Mouse (Mus musculus) C2C12 (cell line): ENCODE results near the gene Slc4a5. TPM values are rescaled to one million over a fixed set of nuclear protein-coding genes. Genes with fewer than 3 reads are reported as not detected.

Source experiments
- H3K27me3 ChIP-seq: one replicate; pipeline ENCODE4 v1.6.1; 2011; ENCODE audit not compliant: control insufficient read depth, insufficient read depth, insufficient read length
- H3K36me3 ChIP-seq: one replicate; pipeline ENCODE4 v1.6.1; 2011; ENCODE audit not compliant: control insufficient read depth, insufficient read depth
- H3K4me3 ChIP-seq: one replicate; pipeline ENCODE4 v1.5.1; 2011; ENCODE audit warnings: mild to moderate bottlenecking, control low read depth; ENCODE audit not compliant: poor library complexity, insufficient read depth, severe bottlenecking
- H3K79me2 ChIP-seq: one replicate; pipeline ENCODE4 v1.6.1; 2011; ENCODE audit not compliant: control insufficient read depth, insufficient read depth
- H3K79me3 ChIP-seq: one replicate; pipeline ENCODE4 v1.6.1; 2011; ENCODE audit warnings: low read depth, control low read depth
- H3ac ChIP-seq: one replicate; pipeline ENCODE3; 2011; ENCODE audit warnings: low read depth; ENCODE audit not compliant: control insufficient read depth, insufficient read length
- CEBPB ChIP-seq: IDR thresholded peaks from one replicate; pipeline ENCODE4 v1.6.1; 2011; ENCODE audit warnings: low read depth, mild to moderate bottlenecking, control low read depth, moderate library complexity
- CTCF ChIP-seq: IDR thresholded peaks from one replicate; pipeline ENCODE4 v1.5.1; 2011; ENCODE audit not compliant: control insufficient read depth, insufficient read depth, insufficient read length
- FOSL1 ChIP-seq: IDR thresholded peaks from one replicate; pipeline ENCODE4 v1.8.0; 2011; ENCODE audit warnings: mild to moderate bottlenecking, low read length; ENCODE audit not compliant: poor library complexity, insufficient read depth, severe bottlenecking
- MAX ChIP-seq: IDR thresholded peaks from one replicate; pipeline ENCODE4 v1.6.1; 2011; ENCODE audit warnings: mild to moderate bottlenecking, control low read depth
- MYOD1 ChIP-seq: IDR thresholded peaks from one replicate; pipeline ENCODE4 v1.6.1; 2011; ENCODE audit warnings: low read depth; ENCODE audit not compliant: control insufficient read depth, insufficient read length
- MYOG ChIP-seq: IDR thresholded peaks from one replicate; pipeline ENCODE4 v1.6.1; 2011; ENCODE audit not compliant: control insufficient read depth, insufficient read length; ENCODE audit errors: extremely low read depth
- USF1 ChIP-seq: IDR thresholded peaks from one replicate; pipeline ENCODE4 v1.6.1; 2011; ENCODE audit warnings: low read depth, mild to moderate bottlenecking, control low read depth, moderate library complexity
- polyA plus RNA-seq: library from polyadenylated mRNA; unstranded; fragments of >200 nt; fragmentation: generic; extraction: Trizol; gene quantifications from one replicate; pipeline ENCODE4 v1.2.1, GENCODE M21; 2012; ENCODE audit warnings: missing spikeins

The Slc4a5 gene
- polyA plus RNA-seq, 1 experiment: 0.04 TPM

GRCm38 (mm10) chr6:83197345-83198004 lies 22.2 kb upstream of the Slc4a5 start:
- Histone ChIP-seq H3K79me3 (no peaks in the 10 kb centered on the region), H3K79me2 (no peaks in the 10 kb centered on the region), H3K36me3 (peaks cover 20% of the 10 kb centered on the region), H3K4me3 (no peak overlapping the region), H3K27me3 (no peaks in the 10 kb centered on the region), H3ac (no peak overlapping the region)
- TF ChIP-seq USF1 (no peak), FOSL1 (no peak), MYOD1 (no peak), CTCF (no peak), MAX (no peak), MYOG (no peak), CEBPB (no peak)

- H3K79me3 ChIP-seq: no peaks in the 10 kb centered on the region
- H3K36me3 ChIP-seq: no peaks in the 10 kb centered on the region
- no peak overlapping the region for H3K4me3 ChIP-seq
- H3K79me2 ChIP-seq: no peaks in the 10 kb centered on the region
- TF ChIP-seq CEBPB: no peak
- TF ChIP-seq USF1: no peak
- no peak for TF ChIP-seq CTCF
- no peak for TF ChIP-seq MYOD1
- TF ChIP-seq FOSL1: no peak
- TF ChIP-seq MAX: no peak
- no peak for TF ChIP-seq MYOG
- peaks cover 12% of the 10 kb centered on the region for H3K27me3 ChIP-seq
- H3ac ChIP-seq: no peak overlapping the region
Observed at GRCm38 (mm10) chr6:83203320-83203719, 16.3 kb upstream of the Slc4a5 start.

- no peak overlapping the region for H3K4me3 ChIP-seq
- H3K79me3 ChIP-seq: no peaks in the 10 kb centered on the region
- no peak for TF ChIP-seq MYOD1
- no peak for TF ChIP-seq CEBPB
- no peak for TF ChIP-seq USF1
- H3K36me3 ChIP-seq: no peaks in the 10 kb centered on the region
- no peak overlapping the region for H3ac ChIP-seq
- no peaks in the 10 kb centered on the region for H3K79me2 ChIP-seq
- H3K27me3 ChIP-seq: peaks cover 31% of the 10 kb centered on the region
Observed at GRCm38 (mm10) chr6:83205851-83206250, 13.8 kb upstream of the Slc4a5 start.

- Histone ChIP-seq H3K79me2 (no peaks in the 10 kb centered on the region), H3ac (no peak overlapping the region), H3K79me3 (no peaks in the 10 kb centered on the region), H3K4me3 (no peak overlapping the region), H3K36me3 (no peaks in the 10 kb centered on the region), H3K27me3 (peaks cover 31% of the 10 kb centered on the region)
- TF ChIP-seq FOSL1 (no peak), MAX (no peak), MYOG (no peak), CTCF (no peak), CEBPB (no peak), MYOD1 (no peak), USF1 (no peak)
Observed at GRCm38 (mm10) chr6:83206321-83206720, 13.3 kb upstream of the Slc4a5 start.

- H3ac ChIP-seq: no peak overlapping the region
- H3K27me3 ChIP-seq: peaks cover 31% of the 10 kb centered on the region
- no peaks in the 10 kb centered on the region for H3K79me2 ChIP-seq
- H3K36me3 ChIP-seq: no peaks in the 10 kb centered on the region
- TF ChIP-seq MYOG (no peak), MAX (no peak), CTCF (no peak)
- no peaks in the 10 kb centered on the region for H3K79me3 ChIP-seq
- no peak overlapping the region for H3K4me3 ChIP-seq
Observed at GRCm38 (mm10) chr6:83207361-83208049, 12.1 kb upstream of the Slc4a5 start.

GRCm38 (mm10) chr6:83208050-83208400 lies 11.6 kb upstream of the Slc4a5 start:
- peaks cover 31% of the 10 kb centered on the region for H3K27me3 ChIP-seq
- H3K36me3 ChIP-seq: no peaks in the 10 kb centered on the region
- no peak overlapping the region for H3ac ChIP-seq
- TF ChIP-seq FOSL1 (no peak), MYOD1 (no peak), CEBPB (no peak), CTCF (no peak), USF1 (no peak), MAX (no peak), MYOG (no peak)
- no peaks in the 10 kb centered on the region for H3K79me2 ChIP-seq
- H3K4me3 ChIP-seq: no peak overlapping the region
- no peaks in the 10 kb centered on the region for H3K79me3 ChIP-seq
